Mouse (Mus musculus) midbrain, postnatal 0 days (tissue): ENCODE results near the gene Trappc6a. TPM values are rescaled to one million over a fixed set of nuclear protein-coding genes. Genes with fewer than 3 reads are reported as not detected.

Experiments used
- ATAC-seq: fragments of 200-750 bp; cut with Nextera tagmentation; 2 replicates; pipeline ENCODE4 v1.8.0; 2017; ENCODE audit warnings: moderate number of reproducible peaks, mild to moderate bottlenecking, moderate TSS enrichment, moderate library complexity; ENCODE audit not compliant: low FRiP score
- DNase-seq: peaks from one replicate; pipeline ENCODE4 v3.0.0-alpha.2; 2015; ENCODE audit warnings: low spot score
- H3K27ac ChIP-seq: fragments of 300-500 bp; sonication (generic); 2 replicates; pipeline ENCODE4 v1.5.1; 2014; ENCODE audit warnings: low read depth, mild to moderate bottlenecking, low read length, mixed read lengths
- H3K27me3 ChIP-seq: fragments of 300-500 bp; sonication (generic); 2 replicates; pipeline ENCODE4 v1.6.1; 2014; ENCODE audit warnings: low read length, control low read depth, mixed read lengths; ENCODE audit not compliant: insufficient read depth
- H3K36me3 ChIP-seq: fragments of 300-500 bp; sonication (generic); 2 replicates; pipeline ENCODE4 v1.6.1; 2014; ENCODE audit warnings: low read length, control low read depth, mixed read lengths; ENCODE audit not compliant: insufficient read depth
- H3K4me1 ChIP-seq: fragments of 300-500 bp; sonication (generic); 2 replicates; pipeline ENCODE4 v1.6.1; 2014; ENCODE audit warnings: mild to moderate bottlenecking, control low read depth, antibody characterized with exemption, low read length, mixed read lengths; ENCODE audit not compliant: insufficient read depth
- H3K4me2 ChIP-seq: fragments of 300-500 bp; sonication (generic); 2 replicates; pipeline ENCODE4 v1.6.1; 2014; ENCODE audit warnings: low read depth, mild to moderate bottlenecking, low read length, mixed read lengths; ENCODE audit not compliant: poor library complexity, severe bottlenecking
- H3K4me3 ChIP-seq: fragments of 300-500 bp; sonication (generic); 2 replicates; pipeline ENCODE4 v1.5.1; 2014; ENCODE audit warnings: low read depth, mild to moderate bottlenecking, low read length, moderate library complexity
- H3K9ac ChIP-seq: fragments of 300-500 bp; sonication (generic); replicated peaks from 2 replicates; pipeline ENCODE4 v1.6.1; 2014; ENCODE audit warnings: mild to moderate bottlenecking, low read length, moderate library complexity, mixed read lengths; ENCODE audit not compliant: poor library complexity, severe bottlenecking
- H3K9me3 ChIP-seq: fragments of 300-500 bp; sonication (generic); 2 replicates; pipeline ENCODE4 v1.6.1; 2016; ENCODE audit warnings: low read length, control low read depth
- CTCF ChIP-seq: IDR thresholded peaks from 2 replicates; pipeline ENCODE4 v1.5.1; 2016; ENCODE audit warnings: antibody characterized with exemption, mild to moderate bottlenecking
- WGBS: fragments of 180-500 bp; shearing (Covaris S2); extraction: QIAGEN DNeasy Blood & Tissue Kit; methylation state at CpG from one replicate; pipeline ENCODE4 v1.1.7; 2014; 5-methylcytosine and 5-hydroxymethylcytosine counted together
- polyA plus RNA-seq: library from polyadenylated mRNA; unstranded; fragments of >200 nt; fragmentation: Nextera tagmentation; extraction: Ambion mirVana; gene quantifications from 2 replicates; pipeline ENCODE4 v1.2.1, GENCODE M21; 2015
- total RNA-seq: library from RNA; depleted of rRNA; stranded (reverse); fragments of >200 nt; gene quantifications from 2 replicates; pipeline ENCODE4 v1.2.3, GENCODE M21; 2014

Trappc6a gene
- total and polyA plus RNA-seq, 2 experiments from 2014 or later: 23.9 to 32.6 TPM

DNA sequence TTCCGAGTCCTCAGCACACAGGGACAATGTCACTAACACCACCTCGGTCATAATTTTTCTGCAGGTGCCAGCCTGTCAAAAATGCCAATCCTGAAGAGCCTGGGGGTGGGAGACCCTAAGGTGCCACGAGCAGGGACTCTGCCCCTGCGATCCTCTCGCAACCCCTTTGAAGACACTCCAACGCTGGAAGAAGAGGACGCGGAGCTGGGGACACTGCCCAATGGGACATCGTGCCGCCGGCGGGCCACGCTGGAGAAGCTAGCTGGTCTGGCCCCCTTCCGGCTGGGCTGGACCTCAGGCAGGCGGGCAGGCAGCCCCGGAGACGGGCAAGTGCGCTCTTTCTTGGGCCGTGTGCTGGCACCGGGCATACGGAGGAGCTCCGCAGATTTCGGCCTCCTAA lies 38.8 kb upstream of the Trappc6a start:
- no peak overlapping the region for H3K9ac ChIP-seq
- H3K4me1 ChIP-seq: no peaks in the 10 kb centered on the region
- ATAC-seq: no peak
- H3K4me3 ChIP-seq: no peak overlapping the region
- H3K27me3 ChIP-seq: peaks cover 52% of the 10 kb centered on the region
- H3K27ac ChIP-seq: no peak overlapping the region
- H3K36me3 ChIP-seq: no peaks in the 10 kb centered on the region
- DNase-seq: no peak
- H3K9me3 ChIP-seq: no peaks in the 10 kb centered on the region
- TF ChIP-seq CTCF: no peak
- 19% methylated on average over 23 of the region's 23 CpGs for WGBS
- no peak overlapping the region for H3K4me2 ChIP-seq

DNA sequence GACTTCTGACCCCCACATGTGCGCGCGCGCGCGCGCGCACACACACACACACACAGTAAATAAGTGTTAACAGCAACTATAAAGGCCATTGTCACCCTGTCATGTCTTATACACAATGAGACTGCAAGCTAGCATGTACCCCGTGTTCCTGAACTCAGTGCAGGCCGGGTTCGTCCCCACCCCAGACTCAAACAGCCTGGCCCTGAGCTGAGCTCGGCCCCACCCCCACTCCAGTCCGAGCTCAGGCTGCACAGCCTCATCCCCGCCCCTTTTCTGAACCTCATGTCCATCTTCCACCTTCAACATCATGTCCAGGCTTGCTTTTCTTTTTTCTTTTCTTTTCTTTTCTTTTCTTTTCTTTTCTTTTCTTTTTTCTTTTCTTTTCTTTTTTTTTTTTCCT lies 37.9 kb upstream of the Trappc6a start:
- ATAC-seq: no peak
- H3K4me1 ChIP-seq: no peaks in the 10 kb centered on the region
- no peak for TF ChIP-seq CTCF
- no peak for DNase-seq
- no peaks in the 10 kb centered on the region for H3K36me3 ChIP-seq
- H3K9me3 ChIP-seq: no peaks in the 10 kb centered on the region
- no peak overlapping the region for H3K9ac ChIP-seq
- H3K27me3 ChIP-seq: peaks cover 52% of the 10 kb centered on the region
- H3K27ac ChIP-seq: no peak overlapping the region
- WGBS: 13% methylated on average over 14 of the region's 14 CpGs
- no peak overlapping the region for H3K4me3 ChIP-seq
- no peak overlapping the region for H3K4me2 ChIP-seq

DNA sequence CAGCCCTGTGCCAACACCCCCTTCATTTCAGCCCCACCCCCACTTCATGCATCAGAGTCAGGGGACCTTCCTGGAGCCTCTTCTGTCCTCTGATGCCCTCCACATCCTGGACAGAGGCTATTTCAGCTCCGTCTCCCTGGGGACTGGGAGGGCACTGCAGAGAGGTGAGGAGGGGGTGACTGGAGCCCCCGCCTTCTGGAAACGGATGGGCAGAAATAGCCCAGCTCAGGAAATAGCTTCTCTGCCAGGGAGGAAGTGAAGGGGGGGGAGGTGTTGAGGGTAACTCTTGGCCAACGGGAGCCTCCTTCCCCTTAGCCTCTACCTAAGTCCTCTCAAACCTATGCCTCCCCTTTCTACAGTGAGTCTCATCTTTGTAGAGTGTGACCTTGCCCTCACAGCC lies 35.8 kb upstream of the Trappc6a start:
- H3K9me3 ChIP-seq: no peaks in the 10 kb centered on the region
- H3K4me3 ChIP-seq: no peak overlapping the region
- 31% methylated on average over 4 of the region's 4 CpGs for WGBS
- DNase-seq (no peak), ATAC-seq (no peak)
- H3K27me3 ChIP-seq: peaks cover 45% of the 10 kb centered on the region
- no peak overlapping the region for H3K27ac ChIP-seq
- no peaks in the 10 kb centered on the region for H3K4me1 ChIP-seq
- TF ChIP-seq CTCF: no peak
- H3K4me2 ChIP-seq: no peak overlapping the region
- no peak overlapping the region for H3K9ac ChIP-seq
- no peaks in the 10 kb centered on the region for H3K36me3 ChIP-seq

DNA sequence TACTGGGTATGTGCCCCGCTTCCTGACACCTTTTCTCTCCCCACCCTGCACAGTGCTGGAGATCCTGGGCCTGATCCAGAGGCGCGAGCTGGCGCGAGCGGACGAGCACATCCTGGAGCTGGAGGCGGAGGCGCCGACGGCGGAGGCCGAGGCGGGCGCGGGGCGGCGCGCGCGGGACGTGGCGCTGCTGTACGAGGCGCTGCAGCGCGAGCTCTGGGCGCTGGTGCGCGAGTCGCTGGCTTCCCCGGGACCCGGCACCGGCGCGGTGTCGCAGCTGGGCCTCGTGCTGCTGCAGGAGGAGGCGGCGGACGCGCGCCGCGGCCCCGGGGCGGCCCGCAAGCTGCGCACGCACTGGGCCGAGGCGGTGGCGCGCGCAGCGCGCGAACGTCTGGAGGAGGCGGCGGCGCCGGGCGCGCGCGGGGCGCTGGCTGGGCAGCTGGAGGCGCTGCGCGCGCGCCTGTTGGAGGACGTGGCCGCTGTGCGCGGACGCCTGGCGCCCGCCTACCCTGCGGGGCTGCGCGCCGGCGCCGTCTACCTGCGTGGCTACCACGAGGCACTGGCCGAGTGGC lies 34.2 kb upstream of the Trappc6a start:
- Histone ChIP-seq H3K9ac (peak overlapping the region; percentile 74), H3K9me3 (no peaks in the 10 kb centered on the region), H3K4me3 (peak overlapping the region; percentile 49), H3K27ac (peak overlapping the region; percentile 76), H3K4me2 (peak overlapping the region; percentile 81), H3K4me1 (no peaks in the 10 kb centered on the region), H3K27me3 (peaks cover 48% of the 10 kb centered on the region), H3K36me3 (no peaks in the 10 kb centered on the region)
- DNase-seq (peak; percentile 94), ATAC-seq (peak; percentile 91)
- whole genome bisulfite sequencing: under 1% methylated on average over 49 of the region's 89 CpGs
- TF ChIP-seq CTCF: no peak

DNA sequence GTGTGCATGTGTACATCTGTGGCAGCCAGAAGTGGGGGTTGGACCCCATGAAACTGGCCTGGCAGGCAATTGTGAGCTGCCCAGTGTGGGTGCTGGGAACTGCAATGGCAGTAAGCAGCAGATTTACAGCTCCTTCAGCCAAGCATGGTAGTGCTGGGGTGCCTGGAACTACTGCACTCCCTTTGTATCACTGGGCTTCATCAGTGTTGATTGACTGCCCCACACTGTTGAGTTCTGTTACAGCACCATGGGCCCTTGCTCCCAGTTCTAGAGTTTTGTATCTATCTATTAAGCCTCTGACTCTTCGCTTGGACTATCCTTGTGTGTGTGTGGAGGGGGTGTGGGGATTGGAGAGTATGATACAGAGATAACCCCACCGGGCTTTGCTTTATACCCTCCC lies 31.1 kb upstream of the Trappc6a start:
- Histone ChIP-seq H3K4me1 (no peaks in the 10 kb centered on the region), H3K4me2 (no peak overlapping the region), H3K4me3 (no peak overlapping the region), H3K27ac (no peak overlapping the region), H3K27me3 (peaks cover 23% of the 10 kb centered on the region), H3K9ac (no peak overlapping the region), H3K9me3 (no peaks in the 10 kb centered on the region), H3K36me3 (no peaks in the 10 kb centered on the region)
- TF ChIP-seq CTCF: no peak
- 71% methylated on average over 2 of the region's 2 CpGs for WGBS
- no peak for DNase-seq
- ATAC-seq: no peak

DNA sequence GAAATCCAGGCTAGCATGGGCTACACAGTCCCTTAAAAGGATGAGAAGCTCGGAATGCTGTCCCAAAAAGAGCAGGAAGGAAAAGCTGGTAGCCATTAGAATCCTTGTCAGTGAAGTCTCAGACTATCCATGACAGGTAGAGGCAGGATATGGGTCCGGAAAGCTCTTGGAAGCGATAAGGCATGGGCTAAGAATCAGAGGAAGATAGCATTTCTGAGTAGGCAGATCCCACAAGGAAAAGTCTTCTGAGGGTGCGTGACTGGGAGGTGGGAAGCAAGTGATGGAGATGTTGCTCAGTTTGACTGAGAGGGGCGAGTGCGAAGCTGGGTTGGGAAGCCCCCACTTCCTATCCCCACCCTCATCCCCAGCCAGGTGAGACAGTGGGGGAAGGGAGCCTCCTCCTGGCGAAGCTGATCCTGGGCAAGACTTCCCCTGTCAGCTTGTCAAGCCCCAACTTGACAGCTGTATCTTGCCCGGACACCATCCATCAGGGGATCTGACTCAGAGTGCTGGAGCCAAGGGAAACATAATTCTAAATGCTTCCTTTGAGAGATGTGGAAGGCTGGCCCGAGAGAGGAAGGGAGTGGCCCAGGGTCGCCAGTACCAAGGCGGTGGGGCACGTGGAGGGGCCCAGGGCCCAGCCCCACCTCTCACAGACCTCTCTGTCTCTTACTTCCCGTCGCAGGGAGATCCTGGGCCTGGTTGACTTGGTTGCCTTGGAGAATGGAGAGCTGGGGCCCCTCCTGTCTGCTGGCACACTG lies 30.4 kb upstream of the Trappc6a start:
- Histone ChIP-seq H3K27ac (no peak overlapping the region), H3K4me1 (no peaks in the 10 kb centered on the region), H3K27me3 (peaks cover 16% of the 10 kb centered on the region), H3K4me2 (no peak overlapping the region), H3K9ac (no peak overlapping the region), H3K36me3 (no peaks in the 10 kb centered on the region), H3K9me3 (no peaks in the 10 kb centered on the region), H3K4me3 (no peak overlapping the region)
- no peak for TF ChIP-seq CTCF
- DNase-seq (no peak), ATAC-seq (no peak)
- WGBS: 24% methylated on average over 14 of the region's 14 CpGs
